Mouse (Mus musculus) cerebellum, postnatal 14 days (tissue): ENCODE results near the gene Gm34653.
"Not testable (repeated sequence)": the region's sequence is repeated elsewhere in the genome, so short reads cannot be mapped to it uniquely, and the experiment has no call there.

Source experiments
- DNase-seq, 2 experiments: peaks; one replicate each; pipeline ENCODE4 v3.0.0; 2021; ENCODE audit warnings: mixed read lengths in 2 of 2

Gm34653 gene

DNA sequence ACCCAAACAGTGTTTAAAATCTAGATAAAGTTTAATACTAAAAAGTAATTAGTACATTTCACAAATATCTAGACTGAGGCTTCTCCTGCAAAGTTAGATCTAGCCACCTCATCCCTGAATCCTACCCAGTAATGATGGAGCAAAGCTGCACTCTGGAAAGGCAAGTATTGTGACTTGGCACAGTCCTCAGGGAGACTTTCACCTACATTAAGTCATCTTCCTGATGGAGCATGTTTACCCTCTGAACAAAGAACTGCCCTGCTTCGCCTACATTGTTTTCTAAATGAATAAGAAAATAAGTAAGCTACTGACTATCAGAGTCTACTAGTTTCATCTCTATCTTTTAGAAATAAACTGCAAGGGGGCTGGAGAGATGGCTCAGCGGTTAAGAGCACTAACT lies 14.3 kb upstream of the Gm34653 start:
- no peak for DNase-seq

DNA sequence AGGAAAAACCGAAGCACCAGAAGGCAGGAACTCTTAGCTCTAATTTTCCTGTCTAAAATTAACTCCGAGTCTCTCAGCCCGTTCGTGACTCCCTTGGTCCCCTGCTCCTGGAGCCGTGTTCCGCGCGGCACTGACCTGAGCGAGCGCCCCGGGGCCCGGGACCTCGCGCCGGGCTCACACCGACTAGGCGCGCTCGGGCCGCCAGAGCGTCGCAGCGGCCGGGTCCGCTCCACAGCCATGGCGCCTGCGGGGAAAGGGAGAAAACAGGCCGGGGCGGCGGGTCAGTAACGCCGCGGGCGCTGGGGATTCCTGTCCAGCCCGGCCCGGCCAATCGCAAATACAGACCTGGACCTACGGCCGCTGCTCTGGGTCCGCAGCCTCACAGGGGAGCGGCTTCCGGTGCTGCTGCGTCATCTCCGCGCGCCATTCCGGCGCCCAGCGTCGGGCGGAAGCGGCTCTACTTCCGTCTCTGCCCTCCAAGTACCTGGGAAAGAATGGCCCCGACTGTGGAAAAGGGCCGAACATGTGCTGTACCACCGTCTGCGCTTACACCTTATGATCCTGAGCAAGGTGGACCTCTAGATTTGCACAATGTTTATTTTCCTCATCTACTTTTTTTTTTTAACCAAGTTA lies 6.9 kb upstream of the Gm34653 start, which contains the start of gene Fbxw2:
Fbxw2 (minus strand) TSS at position 485 of the 633 bp plus-strand sequence.
- DNase-seq = peak; percentile 93 to 96

DNA sequence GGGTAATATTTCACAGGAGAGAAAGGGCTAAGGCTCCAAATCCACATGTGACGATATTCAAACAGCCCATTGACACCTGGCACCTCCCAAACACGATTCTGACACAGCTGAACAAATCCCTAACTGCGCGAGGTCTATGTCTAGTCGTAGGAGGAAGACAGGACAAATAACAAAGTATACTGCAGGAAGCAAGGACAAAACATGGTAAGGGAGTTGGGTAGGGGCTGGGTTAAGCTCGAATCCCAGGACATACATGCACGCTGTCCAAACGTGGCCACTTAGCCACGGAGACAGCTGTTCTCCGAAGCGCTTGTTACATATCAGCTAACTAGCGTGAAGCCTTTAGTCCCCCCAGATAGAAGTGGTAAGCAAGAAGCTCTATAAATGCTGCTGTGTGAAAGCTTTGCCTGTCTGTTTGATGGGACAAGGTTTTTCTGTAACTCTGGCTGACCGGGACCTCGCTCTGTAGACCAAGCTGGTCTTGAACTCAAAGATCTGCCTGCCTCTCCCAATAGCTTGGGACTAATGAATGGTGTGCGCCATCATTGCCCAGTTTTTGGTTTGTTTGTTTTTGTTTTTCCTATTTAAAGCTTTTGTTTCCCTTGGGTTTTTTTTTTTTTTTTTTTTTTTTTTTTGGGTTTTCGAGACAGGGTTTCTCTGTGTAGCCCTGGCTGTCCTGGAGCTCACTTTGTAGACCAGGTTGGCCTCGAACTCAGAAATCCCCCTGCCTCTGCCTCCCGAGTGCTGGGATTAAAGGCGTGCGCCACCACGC lies 6.2 kb upstream of the Gm34653 start:
- peak in 1 of 2 experiments; percentile 13 for DNase-seq

DNA sequence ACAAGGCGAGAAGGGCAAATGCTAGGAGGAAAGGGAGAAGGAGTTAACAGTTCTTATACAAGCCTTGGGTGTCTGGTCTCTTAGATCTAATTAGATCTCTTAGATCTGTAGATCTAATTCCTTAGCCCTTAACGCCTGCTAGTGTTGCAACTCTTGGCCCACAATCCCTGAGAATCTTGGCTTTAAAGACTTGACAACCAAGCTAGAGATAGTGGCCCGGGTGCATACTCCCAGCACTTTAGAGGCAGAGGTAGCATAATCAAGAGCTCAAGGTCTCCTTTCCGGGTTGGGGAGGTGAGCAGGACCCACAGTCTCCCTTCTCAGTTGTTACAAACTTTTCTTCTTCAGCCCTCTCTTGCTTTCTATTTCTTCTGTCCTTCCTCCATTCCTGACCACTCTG lies 5.2 kb upstream of the Gm34653 start:
- DNase-seq = no peak

DNA sequence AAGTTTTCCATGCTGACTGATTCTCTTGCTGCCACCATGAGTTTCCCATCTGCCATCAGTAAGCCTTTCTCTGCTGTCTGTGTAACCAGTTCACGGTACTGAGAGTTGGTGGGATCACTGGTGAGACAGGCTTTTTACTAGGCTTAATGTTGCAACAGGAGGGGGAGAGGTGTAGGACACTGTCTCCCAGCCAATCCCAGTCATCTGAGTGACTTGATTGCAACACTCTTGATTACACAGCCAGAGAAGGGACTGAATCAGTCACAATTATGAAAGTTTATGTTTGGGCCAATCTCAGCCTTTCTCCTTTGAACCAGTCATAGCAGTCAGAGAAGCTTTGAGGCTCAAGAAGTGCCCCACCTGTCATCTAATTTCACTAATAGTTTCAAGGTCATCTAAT lies 4.8 kb upstream of the Gm34653 start:
- no peak for DNase-seq

DNA sequence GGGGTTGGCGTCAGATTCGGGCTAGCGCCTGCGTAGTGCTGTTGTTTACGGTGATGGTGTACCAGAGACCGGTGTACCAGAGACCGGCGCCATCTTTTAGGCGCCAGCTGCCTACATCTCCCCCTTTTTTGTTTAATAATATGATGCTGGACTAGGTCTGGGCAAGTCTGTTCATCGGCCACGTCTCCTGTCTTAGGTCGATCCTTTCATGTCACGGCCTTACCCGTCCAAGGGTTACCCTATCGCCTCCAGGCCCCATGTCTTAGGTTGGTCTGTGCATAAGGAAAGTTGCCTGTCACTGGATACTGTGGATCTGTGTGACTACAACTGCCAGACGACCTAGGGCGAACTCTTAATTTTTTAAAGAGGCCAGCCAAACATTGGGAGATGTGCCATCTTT lies 2.7 kb upstream of the Gm34653 start:
- DNase-seq = not testable (repeated sequence)

DNA sequence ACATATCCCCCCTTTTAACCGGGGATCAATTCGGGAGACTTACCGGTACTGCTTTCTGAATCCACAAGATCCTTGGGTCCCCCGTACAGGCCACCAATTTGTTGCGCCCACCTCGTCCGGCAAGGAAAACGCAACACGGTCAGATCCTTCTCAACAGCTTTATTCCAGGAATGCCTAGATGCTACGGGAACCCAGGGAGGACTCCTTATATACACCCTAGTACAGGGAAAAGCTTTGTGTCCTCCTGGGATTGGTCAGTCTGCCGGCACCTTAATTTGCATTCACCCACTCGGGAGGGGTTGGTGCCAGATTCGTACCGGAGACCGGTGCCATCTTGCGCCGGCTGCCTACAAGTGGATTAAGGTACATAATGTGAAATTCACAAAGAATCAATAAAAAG lies 817 bp downstream of the Gm34653 start:
- no peak for DNase-seq

DNA sequence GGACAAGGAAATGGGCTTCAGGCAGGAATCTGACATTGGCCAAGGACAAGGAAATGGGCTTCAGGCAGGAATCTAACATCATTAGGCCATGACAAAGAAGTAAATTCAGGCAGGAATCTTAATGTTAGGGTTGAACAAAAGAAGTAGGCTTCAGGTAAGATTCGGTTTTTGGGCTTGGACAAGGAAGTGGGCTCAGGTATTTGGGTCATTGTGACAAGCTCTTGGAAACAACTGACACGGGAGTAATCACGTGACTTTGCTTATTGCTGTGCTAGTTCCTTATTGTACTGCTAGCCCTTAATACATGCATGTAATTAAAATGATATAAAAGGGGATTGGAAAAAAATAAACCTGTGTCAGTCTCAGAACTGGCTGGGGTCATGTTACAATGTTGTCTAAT lies 2.9 kb downstream of the Gm34653 start:
- no peak for DNase-seq

DNA sequence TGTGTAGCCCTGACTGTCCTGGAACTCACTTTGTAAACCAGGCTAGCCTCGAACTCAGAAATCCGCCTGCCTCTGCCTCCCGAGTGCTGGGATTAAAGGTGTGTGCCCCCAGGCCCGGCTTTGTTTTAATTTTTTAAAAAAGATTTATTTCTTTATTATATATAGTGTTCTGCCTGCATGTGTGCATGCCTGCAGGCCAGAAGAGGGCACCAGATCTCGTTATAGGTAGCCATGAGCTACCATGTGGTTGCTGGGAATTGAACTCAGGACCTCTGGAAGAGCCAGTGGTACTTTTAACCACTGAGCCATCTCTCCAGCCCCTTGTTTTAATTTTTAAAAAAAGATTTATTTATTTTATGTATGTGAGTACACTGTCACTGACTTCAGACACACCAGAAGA lies 7.3 kb downstream of the Gm34653 start:
- DNase-seq = not testable (repeated sequence)

DNA sequence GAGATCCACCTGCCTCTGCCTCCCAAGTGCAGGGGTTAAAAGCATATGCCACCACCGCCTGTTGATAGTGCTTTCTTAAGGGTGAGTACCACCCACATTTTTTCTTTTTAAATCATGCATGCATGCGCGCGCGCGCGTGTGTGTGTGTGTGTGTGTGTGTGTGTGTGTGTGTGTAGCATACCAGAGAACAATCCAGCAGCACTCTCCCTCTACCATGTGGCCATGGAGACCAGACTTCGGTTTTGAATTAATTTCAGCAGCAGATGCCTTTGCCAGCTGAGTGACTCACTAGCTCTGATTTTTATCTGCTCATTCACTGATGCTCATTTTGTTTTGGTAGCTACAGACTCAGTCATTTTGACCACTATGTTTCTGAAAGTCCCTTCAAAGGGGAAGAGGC lies 8.9 kb downstream of the Gm34653 start:
- no peak for DNase-seq

DNA sequence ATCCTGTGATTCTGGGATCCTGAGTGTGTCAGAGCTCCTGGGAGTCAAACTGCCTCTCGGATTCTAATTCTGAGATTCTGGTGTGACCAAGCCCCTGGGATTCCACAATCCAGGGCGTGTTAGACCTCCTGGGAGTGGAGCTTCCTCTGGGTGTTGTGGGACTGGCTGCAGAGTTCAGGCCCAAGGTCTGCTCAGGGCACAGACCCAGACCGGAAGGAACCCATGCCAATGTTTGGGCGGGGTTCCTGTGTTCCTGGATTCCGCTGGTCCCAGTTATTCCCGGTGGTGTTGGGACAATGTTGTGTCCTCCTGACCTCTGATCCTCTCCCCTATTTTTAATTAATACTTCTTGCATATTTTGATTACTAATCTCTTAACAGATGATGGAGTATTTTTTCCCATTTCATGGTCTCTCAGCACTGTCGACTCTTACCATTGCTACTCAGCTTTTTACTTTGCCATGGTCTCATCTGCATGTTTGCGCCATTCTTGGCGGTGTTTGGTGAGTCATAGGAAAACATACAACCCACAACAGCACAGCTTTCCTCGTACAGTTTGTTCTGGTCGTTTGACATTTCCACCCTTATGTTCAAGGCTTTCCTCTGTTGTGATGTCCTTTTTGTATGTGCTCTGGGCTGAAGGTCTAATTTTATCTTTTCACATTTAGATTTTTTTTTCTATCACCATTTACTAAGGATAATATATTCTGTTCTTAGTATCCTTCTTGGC lies 10.6 kb downstream of the Gm34653 start:
- DNase-seq = no peak

DNA sequence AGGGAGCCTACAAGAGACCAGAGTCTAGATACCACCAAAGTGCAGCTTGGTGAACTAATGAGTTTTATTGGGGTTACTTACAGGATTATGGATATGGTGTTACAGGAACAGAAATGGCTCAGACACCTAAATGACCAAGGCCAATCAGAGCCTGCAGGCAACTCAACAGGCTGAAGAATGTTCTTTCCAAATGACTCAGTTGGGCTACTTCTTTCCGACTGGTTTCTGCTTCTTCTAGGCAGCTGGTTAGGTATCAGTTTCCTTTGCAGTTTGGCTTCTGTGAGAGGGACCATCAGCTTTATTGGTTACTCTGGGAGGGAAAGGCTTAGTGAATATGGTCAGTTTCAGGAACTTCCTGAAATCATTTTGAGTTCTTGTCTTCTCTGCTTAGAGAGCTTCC lies 14.9 kb downstream of the Gm34653 start:
- DNase-seq = no peak

DNA sequence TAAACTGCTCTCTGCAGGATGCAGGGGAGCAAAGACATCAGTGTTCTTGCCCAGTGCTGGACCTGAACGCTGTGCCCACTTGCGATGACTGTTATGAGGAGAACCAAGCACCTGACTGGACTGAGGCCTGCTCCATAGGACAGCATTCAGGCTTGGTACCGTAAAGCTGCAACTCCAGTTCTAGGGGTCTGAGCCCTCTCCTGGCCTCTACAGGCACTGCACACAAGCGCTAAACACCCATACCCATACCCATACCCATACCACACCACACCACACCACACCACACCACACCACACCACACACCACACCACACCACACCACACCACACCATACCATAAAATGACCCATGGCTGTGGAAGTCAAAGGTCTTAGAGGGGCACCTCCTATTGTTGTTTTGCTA lies 22.5 kb downstream of the Gm34653 start:
- no peak for DNase-seq

DNA sequence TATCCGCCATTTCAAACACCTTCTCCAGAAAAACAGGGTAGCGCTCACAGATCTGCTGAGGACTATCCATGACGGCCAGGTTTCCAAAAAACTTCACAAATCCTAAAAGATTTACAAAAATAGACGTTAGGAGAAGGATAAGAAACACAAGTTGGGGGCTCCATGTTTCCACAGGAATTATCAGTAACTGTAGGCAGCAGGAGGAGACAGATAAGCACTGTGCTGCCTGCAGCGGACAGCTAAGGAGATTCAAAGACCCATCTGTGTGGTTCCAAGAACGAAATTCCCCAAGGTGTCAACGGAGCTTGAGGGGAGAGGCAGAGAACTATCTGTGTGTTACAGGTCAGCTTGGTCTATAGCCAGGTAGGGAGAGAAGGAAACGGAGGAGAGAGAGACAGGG lies 24.9 kb downstream of the Gm34653 start:
- no peak for DNase-seq

DNA sequence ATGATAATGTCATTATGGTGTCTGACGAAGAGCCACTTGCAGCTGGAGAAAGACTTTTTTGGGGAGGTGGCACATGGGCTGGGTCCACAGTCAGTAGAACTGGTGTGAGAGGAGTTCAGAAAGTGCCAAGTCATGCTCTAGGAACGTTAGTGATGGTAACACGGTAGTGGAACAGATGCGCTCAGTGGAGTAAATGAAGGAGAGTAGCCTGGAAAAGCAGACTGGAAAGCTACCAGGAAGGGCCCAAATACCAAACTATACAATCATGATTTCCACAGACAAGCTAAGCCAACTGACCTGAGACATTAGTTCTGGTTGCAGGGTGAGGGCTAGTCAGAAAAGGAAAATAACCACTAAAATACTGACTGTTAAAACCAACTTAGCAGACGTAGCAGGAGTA lies 36.9 kb downstream of the Gm34653 start:
- DNase-seq = no peak

DNA sequence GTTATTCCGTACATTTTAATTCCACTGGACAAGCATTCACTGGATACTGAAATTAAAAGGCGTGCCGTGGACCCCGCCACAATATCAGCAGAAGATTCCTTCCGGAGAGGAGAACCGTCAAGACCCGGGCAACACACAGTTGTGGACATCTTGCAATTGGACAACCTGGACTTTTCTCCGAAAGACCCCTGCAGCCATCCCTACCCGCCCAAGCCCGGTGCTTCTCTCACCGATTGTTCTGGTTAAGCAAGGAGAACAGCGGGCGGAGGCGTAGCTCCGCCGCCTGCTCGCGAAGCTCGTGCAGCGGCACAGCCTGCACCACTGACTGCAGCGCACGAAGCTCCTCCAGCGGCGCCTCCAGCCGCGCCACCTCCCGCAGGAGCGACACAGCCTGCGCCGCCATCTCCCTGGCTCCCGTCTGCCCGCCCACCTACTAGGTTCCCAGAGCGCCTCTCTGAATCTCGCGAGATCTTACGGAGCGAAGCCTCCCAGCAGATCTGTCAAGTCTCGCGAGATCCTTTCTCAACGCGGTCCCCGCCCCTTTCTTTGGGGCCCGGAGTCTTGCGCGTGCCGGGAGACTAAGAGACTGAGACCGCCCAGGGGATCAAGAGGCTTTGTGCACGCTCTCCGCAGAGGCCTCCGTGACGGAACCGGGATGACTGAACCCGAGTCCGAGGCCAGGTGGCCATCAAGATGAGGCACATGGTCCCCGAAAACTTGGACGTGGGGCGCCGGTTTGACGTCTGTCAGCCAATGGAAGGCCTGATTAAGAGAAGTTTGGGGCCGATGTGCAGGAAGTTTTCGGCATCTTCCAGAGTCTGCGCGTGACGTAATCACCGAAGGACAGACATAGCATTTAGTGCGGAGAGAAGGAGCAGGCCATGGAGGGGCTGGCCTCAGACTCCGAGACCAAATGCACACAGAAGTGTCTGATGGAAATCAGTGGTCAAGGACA lies 38.0 kb downstream of the Gm34653 start:
- DNase-seq = peak; percentile 91 to 92

DNA sequence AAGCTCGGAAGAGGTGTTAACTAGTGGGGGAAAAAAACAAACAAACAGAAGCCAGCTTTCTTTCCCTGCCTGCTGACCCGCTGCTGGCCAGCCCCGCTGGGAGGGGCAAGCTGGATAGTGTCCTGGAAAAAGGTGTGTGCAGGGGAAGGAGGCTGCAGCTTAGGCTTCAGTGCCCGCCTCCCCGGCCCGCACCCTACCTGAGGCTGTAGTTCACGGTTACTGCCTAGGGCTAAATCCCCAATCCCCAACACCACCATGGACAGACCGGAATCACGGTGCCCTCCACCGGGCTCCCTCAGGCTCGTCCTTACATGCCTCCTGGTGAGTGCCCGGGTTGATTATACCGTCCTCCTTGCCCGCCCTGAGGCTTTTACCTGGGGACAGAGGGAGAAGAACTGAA lies 41.5 kb downstream of the Gm34653 start, which contains the start of gene Cutal:
Cutal (plus strand) TSS at position 126 of the 400 bp plus-strand sequence.
- DNase-seq = no peak

DNA sequence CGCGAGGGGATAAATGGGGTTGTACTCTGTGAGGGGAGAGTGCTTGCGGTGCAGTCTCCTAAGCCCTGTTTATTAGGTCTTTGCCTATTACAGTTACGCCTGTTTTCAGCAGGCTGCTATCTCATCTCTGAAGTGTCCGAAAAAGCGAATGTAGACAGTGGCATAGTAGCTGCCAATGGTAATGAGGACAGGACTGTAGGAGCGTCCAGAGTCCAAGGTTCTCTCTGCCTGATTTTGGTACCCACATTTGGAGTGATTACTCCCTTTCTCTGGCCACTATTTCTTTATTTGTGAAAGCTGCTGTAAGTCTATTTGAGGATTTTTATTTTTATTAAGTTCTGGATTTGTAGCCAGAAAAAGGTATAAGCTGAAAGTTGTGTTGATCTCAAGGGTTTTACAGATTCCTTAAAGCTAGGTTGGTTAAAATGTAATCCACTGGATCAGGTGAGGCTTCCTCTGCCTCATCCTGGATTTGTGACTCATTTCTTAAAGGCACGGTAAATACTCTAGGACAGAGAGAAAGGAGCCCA lies 42.1 kb downstream of the Gm34653 start, which contains the start of gene Psmd5:
Psmd5 (minus strand) TSS at position 153 of the 530 bp plus-strand sequence.
- DNase-seq = no peak

DNA sequence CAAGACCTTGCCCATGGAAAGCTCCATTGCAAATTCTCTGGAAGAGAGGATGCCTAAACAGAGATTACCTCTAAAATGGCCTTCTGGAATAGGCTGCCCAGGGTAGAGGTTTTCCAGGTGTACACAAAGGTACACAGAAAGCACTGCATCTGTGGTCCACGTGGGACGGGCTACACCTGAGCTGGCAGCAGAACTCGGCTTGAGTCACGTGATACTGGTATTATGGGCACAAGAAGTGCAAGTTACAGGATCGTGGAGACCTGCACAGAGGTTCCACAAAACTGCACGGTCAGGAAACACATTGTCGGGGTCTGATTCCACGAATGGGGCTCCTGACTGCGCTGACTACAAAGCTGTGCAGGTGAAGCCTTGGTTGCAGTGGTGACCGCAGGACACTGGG lies 47.2 kb downstream of the Gm34653 start:
- no peak for DNase-seq

DNA sequence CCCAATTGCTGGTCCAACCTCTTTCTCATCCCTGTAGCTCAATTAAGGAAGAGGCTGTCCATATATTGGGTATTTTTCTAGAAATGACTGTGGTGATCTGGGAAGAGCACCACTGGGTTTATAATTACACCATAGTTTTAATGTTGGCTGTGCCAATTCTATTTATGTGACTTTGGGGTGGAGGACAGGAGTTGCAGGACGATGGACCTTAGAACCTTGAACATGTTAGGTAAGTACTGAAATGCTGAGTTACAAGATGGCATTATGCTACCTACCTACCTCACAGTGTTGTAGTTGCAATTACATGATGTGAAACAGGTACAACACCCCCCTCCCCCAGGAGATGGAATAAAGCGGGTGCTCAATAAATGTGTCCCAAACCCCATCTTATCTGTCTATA lies 50.0 kb downstream of the Gm34653 start:
- no peak for DNase-seq

DNA sequence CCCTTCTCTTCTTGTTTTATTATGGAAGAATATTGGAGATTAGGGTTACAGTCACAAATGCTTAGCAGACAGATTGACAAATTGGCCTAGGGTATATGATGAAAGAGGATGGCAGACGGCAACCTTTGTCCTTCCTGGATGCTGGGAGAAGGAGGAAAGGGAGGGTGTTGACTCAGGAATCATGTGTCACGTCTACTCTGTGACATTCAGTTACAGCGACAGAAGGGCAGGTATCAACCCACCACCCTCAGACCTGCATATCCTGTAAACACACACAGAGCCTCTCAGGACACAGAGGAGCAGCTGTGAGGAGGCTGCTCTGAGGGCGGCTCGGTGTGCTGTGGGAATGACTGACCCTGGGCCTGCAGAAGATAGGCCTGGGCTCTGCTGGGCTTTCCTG lies 50.4 kb downstream of the Gm34653 start:
- DNase-seq = no peak

DNA sequence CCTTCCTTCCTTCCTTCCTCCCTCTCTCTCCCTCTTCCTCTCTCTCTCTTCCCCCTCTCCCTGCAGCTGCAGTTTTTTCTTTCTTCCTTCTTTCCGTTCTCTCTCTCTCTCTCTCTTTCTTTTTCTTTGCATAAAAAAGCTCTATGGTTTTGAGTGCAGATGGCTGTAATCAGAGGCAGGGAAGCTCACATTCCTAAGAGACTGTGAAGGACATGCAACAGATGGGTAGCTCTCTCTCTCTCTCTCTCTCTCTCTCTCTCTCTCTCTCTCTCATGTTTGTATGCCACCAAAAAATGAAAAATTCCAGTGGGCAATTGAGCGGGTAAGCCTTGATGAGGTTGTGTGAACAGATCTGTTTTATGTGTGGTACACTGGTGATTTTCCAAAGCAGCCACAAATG lies 51.4 kb downstream of the Gm34653 start:
- DNase-seq = no peak
